Mouse (Mus musculus): ENCODE results near the gene Rabggta. TPM values are rescaled to one million over a fixed set of nuclear protein-coding genes. Genes with fewer than 3 reads are reported as not detected.

Gene Rabggta
- polyA plus RNA-seq, 1 experiment: 64.1 TPM

- Histone ChIP-seq H3K4me3 (replicated peaks; ENCODE audit: insufficient read depth, low read depth, low read length) (peak within 1 kb of the TSS; percentile 83), H3K4me1 (ENCODE audit: control insufficient read depth, insufficient read depth, low read length) (0 out of 2 replicates have a peak, but pooled peaks cover 4% of the 10 kb centered on the region), H3K27me3 (ENCODE audit: control insufficient read depth, insufficient read depth, low read length) (no peaks in the 10 kb centered on the region), H3K27ac (ENCODE audit: insufficient read depth, low read length) (peak within 1 kb of the TSS; percentile 13; the same call in 1 of the 2 replicates)
- TF ChIP-seq CTCF (IDR thresholded peaks at IDR 0.05; ENCODE audit: borderline replicate concordance, insufficient read depth, low read depth, low read length) (no peak), POLR2A (IDR thresholded peaks at IDR 0.05; ENCODE audit: borderline replicate concordance, insufficient read depth, low read length) (peak; percentile 64; the same call in 1 of the 2 replicates)
- 2% methylated on average over 48 of the region's 48 CpGs for WGBS
- peak; percentile 86 to 87 for DNase-seq
Observed at GRCm38 (mm10) chr14:55745180-55745860, 23.3 kb upstream of the Rabggta start, which contains the start of the genes Dhrs1 and Nop9. TSS of gene Dhrs1 (minus strand) at chr14:55745690. TSS of gene Nop9 (plus strand) at chr14:55745693.

DNA sequence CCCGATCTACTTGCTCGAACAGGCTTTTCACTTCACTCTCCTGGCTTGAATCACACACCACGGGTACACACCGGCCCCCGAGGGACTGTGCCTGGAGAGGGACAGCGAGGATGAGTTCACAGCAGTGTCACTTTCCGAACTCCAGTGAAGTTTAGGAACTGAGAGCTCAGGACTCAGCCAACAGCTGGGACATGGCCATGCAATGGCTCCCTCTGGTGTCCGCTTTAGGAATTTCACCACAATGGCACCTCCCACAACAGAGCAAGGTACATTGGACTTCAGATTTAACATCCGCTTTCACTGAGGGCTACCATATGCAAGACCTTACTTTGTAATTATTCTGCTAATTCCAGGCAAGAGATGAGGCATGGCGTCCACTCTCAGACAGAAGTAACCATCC, 21.6 kb upstream of the Rabggta start:
- Histone ChIP-seq H3K4me3 (replicated peaks; ENCODE audit: insufficient read depth, low read depth, low read length) (no peak overlapping the region), H3K27me3 (ENCODE audit: control insufficient read depth, insufficient read depth, low read length) (no peaks in the 10 kb centered on the region), H3K27ac (ENCODE audit: insufficient read depth, low read length) (no peak overlapping the region), H3K4me1 (ENCODE audit: control insufficient read depth, insufficient read depth, low read length) (0 out of 2 replicates have a peak, but pooled peaks cover 4% of the 10 kb centered on the region)
- DNase-seq: peak; percentile 73 to 84
- 9% methylated on average over 10 of the region's 10 CpGs for WGBS
- no peak for TF ChIP-seq POLR2A (IDR thresholded peaks at IDR 0.05; ENCODE audit: borderline replicate concordance, insufficient read depth, low read length)
- peak; percentile 96 for TF ChIP-seq CTCF (IDR thresholded peaks at IDR 0.05; ENCODE audit: borderline replicate concordance, insufficient read depth, low read depth, low read length)

DNA sequence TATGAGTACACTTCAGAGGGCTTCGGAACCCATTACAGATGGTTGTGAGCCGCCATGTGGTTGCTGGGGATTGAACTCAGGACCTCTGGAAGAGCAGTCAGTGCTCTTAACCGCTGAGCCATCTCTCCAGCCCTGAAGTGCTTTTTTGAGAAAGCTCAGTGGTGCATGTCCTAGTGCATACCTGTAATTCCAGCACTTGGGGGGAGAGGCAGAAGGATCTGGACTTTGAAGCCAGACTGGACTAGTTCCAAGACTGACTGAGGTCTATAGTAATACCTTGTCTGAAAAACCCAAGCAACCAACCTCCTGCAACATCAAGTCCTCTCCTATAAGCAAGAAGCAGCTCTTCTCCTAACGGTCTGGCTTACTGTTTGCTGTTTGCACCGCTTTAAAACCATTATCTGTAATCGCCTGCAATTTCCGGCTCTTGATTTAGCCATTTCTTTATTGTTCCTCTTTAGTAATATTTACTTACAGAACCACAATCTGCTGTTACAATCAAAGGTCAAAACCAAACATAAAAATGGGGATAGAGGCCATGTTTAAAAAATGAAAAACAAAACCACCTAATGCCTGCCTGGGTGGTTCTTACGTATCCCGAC, 15.1 kb upstream of the Rabggta start:
- H3K27me3 ChIP-seq (ENCODE audit: control insufficient read depth, insufficient read depth, low read length): no peaks in the 10 kb centered on the region
- no peaks in the 10 kb centered on the region for H3K4me1 ChIP-seq (ENCODE audit: control insufficient read depth, insufficient read depth, low read length)
- H3K4me3 ChIP-seq (replicated peaks; ENCODE audit: insufficient read depth, low read depth, low read length): no peak overlapping the region
- DNase-seq: no peak
- H3K27ac ChIP-seq (ENCODE audit: insufficient read depth, low read length): no peak overlapping the region
- no peak for TF ChIP-seq CTCF (IDR thresholded peaks at IDR 0.05; ENCODE audit: borderline replicate concordance, insufficient read depth, low read depth, low read length)
- TF ChIP-seq POLR2A (IDR thresholded peaks at IDR 0.05; ENCODE audit: borderline replicate concordance, insufficient read depth, low read length): no peak
- WGBS: 89% methylated on average over 9 of the region's 9 CpGs

DNA sequence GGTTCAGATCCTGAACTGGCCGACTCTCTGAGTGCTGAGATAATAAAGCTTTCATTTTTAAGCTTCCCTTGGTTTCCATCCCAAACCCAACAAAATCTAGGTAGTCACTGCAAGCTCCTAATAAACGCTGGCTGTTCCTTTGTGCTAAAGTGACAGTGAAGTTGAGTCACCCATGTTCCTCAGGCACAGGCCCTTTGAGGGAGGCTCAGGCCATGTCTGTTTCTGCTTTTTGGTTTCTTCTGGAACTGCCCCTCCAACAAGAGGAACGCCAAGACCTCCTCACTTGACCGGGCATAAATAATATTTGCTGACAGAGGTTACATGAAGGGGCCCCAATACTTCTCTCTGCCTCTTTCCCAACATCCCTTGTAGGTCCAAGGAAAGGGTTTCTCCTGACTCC, 13.7 kb upstream of the Rabggta start:
- WGBS: 62% methylated on average over 4 of the region's 4 CpGs

DNA sequence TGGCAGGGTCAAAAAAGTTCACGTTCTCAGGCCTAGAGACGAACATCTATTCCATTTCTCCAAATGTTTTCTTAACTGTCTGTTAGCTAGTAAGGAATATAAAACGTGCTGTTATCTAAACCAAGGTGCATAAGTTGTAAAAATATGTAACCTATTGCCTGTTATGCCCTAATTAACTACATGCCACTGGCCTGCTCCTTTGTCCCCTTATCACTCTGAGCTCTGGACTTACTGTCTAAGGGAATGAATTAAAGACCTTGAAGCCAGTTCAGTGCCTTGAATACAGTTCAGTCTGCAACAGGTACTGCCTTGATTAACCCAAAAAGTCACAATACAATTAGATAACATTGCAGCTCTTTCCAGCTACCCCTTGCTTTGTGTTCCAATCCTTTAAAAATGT, 13.3 kb upstream of the Rabggta start:
- WGBS: 82% methylated on average over 3 of the region's 3 CpGs
- TF ChIP-seq CTCF (IDR thresholded peaks at IDR 0.05; ENCODE audit: borderline replicate concordance, insufficient read depth, low read depth, low read length): no peak
- no peak for TF ChIP-seq POLR2A (IDR thresholded peaks at IDR 0.05; ENCODE audit: borderline replicate concordance, insufficient read depth, low read length)

More for the DNA sequence above, 13.7 kb upstream of the Rabggta start:
- Histone ChIP-seq H3K27me3 (ENCODE audit: control insufficient read depth, insufficient read depth, low read length) (no peaks in the 10 kb centered on the region), H3K4me3 (replicated peaks; ENCODE audit: insufficient read depth, low read depth, low read length) (no peak overlapping the region), H3K4me1 (ENCODE audit: control insufficient read depth, insufficient read depth, low read length) (no peaks in the 10 kb centered on the region), H3K27ac (ENCODE audit: insufficient read depth, low read length) (no peak overlapping the region)
- TF ChIP-seq CTCF (IDR thresholded peaks at IDR 0.05; ENCODE audit: borderline replicate concordance, insufficient read depth, low read depth, low read length): no peak
- DNase-seq: no peak

GRCm38 (mm10) chr14:55734869-55735268, 12.8 kb upstream of the Rabggta start:
- no peak overlapping the region for H3K27ac ChIP-seq (ENCODE audit: insufficient read depth, low read length)
- TF ChIP-seq CTCF (IDR thresholded peaks at IDR 0.05; ENCODE audit: borderline replicate concordance, insufficient read depth, low read depth, low read length) (no peak), POLR2A (IDR thresholded peaks at IDR 0.05; ENCODE audit: borderline replicate concordance, insufficient read depth, low read length) (no peak)
- H3K4me3 ChIP-seq (replicated peaks; ENCODE audit: insufficient read depth, low read depth, low read length): no peak overlapping the region
- H3K27me3 ChIP-seq (ENCODE audit: control insufficient read depth, insufficient read depth, low read length): no peaks in the 10 kb centered on the region
- DNase-seq: no peak
- 81% methylated on average over 7 of the region's 7 CpGs for WGBS
- no peaks in the 10 kb centered on the region for H3K4me1 ChIP-seq (ENCODE audit: control insufficient read depth, insufficient read depth, low read length)

More for the DNA sequence above, 13.3 kb upstream of the Rabggta start:
- no peaks in the 10 kb centered on the region for H3K27me3 ChIP-seq (ENCODE audit: control insufficient read depth, insufficient read depth, low read length)
- no peak for DNase-seq
- H3K4me3 ChIP-seq (replicated peaks; ENCODE audit: insufficient read depth, low read depth, low read length): no peak overlapping the region
- no peak overlapping the region for H3K27ac ChIP-seq (ENCODE audit: insufficient read depth, low read length)
- H3K4me1 ChIP-seq (ENCODE audit: control insufficient read depth, insufficient read depth, low read length): no peaks in the 10 kb centered on the region

- Histone ChIP-seq H3K4me1 (ENCODE audit: control insufficient read depth, insufficient read depth, low read length) (no peaks in the 10 kb centered on the region), H3K27me3 (ENCODE audit: control insufficient read depth, insufficient read depth, low read length) (no peaks in the 10 kb centered on the region), H3K4me3 (replicated peaks; ENCODE audit: insufficient read depth, low read depth, low read length) (no peak overlapping the region), H3K27ac (ENCODE audit: insufficient read depth, low read length) (no peak overlapping the region)
- no peak for TF ChIP-seq CTCF (IDR thresholded peaks at IDR 0.05; ENCODE audit: borderline replicate concordance, insufficient read depth, low read depth, low read length)
- TF ChIP-seq POLR2A (IDR thresholded peaks at IDR 0.05; ENCODE audit: borderline replicate concordance, insufficient read depth, low read length): no peak
- 79% methylated on average over 10 of the region's 10 CpGs for WGBS
- no peak for DNase-seq
Observed at GRCm38 (mm10) chr14:55733889-55734288, 11.8 kb upstream of the Rabggta start.
